Mouse (Mus musculus): ENCODE measurements around the gene Asl. TPM values are rescaled to one million over a fixed set of nuclear protein-coding genes. Genes with fewer than 3 reads are reported as not detected.
A peak's percentile ranks its signal among the peaks of the same experiment; 100 is the strongest.

Gene Asl
- total RNA-seq, 2 experiments from 2014 or later = 13.7 to 14.0 TPM

GRCm38 (mm10) chr5:130010961-130011360 lies 18.1 kb downstream of the Asl start:
- ATAC-seq (replicated peaks; ENCODE audit: low FRiP score, low TSS enrichment, poor library complexity, severe bottlenecking) = no peak

- no peak for ATAC-seq (replicated peaks; ENCODE audit: low FRiP score, low TSS enrichment, poor library complexity, severe bottlenecking)
These were observed 19.3 kb downstream of the Asl start for GRCm38 (mm10) chr5:130009784-130010183.

GRCm38 (mm10) chr5:130008034-130008590 lies 20.9 kb downstream of the Asl start:
- ATAC-seq (replicated peaks; ENCODE audit: low FRiP score, low TSS enrichment, poor library complexity, severe bottlenecking) = no peak

DNA sequence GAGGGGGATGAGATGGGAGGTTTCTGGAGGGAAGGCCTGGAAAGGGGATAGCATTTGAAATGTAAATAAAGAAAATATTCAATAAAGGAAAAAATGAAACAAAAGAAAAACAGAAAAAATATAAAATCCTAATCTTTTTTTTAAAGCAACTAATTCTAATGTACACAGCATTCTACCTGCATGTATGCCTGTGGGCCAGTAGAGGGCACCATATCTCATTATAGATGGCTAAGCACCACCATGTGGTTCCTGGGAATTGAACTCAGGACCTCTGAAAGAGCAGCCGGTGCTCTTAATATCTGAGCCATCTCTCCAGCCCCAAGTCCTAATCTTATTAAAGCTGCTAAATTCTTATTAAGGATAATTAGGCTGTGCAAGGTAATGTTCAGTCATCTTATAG lies 21.7 kb downstream of the Asl start:
- no peak for ATAC-seq (replicated peaks; ENCODE audit: low FRiP score, low TSS enrichment, poor library complexity, severe bottlenecking)

DNA sequence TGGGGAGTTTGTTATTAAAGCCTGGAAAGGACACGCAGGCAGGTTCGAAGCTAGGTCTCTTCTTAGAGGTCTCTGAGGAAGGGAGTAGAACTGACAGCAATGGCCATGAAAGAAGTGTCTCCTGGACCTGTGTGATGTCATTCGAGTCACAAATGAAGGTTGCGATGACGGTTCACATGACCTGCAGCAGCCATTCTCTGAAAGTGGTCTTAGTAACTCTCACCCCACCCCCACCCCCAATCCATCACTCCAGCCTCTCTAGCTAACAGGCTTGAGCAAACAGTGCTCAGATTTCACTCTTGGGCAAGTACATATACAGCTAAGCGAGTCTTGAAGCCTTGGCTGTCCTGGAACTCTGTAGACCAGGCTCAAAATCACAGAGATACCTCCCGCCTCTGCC lies 25.8 kb downstream of the Asl start:
- no peak for ATAC-seq (replicated peaks; ENCODE audit: low FRiP score, low TSS enrichment, poor library complexity, severe bottlenecking)

GRCm38 (mm10) chr5:130002301-130003146 lies 26.5 kb downstream of the Asl start, which contains the start of gene Gusb:
Gene Gusb (minus strand): TSS chr5:130003049.
- ATAC-seq (replicated peaks; ENCODE audit: low FRiP score, low TSS enrichment, poor library complexity, severe bottlenecking) = peak; percentile 80

GRCm38 (mm10) chr5:130001356-130001987 lies 27.6 kb downstream of the Asl start:
- ATAC-seq (replicated peaks; ENCODE audit: low FRiP score, low TSS enrichment, poor library complexity, severe bottlenecking) = no peak

GRCm38 (mm10) chr5:130000735-130001134 lies 28.3 kb downstream of the Asl start:
- ATAC-seq (replicated peaks; ENCODE audit: low FRiP score, low TSS enrichment, poor library complexity, severe bottlenecking) = no peak

DNA sequence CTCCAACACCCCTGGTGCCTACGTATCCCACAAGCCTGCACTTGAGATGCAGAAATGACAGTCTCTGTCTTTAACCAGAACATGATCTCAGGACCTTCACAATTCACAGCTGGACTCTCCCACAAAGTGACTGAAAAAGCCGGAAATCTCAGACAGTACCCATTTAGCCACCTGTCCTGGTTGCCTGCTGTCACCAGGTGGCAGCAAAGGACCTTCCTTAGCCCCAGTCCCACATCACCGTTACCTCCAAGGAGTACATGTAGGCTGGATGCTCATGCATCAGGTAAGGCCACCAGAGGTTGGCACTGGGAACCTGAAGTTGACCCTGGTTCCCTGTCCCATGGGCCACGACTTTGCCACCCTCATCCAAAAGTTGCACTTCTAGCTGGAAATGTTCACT lies 29.9 kb downstream of the Asl start:
- peak; percentile 45 for ATAC-seq (replicated peaks; ENCODE audit: low FRiP score, low TSS enrichment, poor library complexity, severe bottlenecking)

DNA sequence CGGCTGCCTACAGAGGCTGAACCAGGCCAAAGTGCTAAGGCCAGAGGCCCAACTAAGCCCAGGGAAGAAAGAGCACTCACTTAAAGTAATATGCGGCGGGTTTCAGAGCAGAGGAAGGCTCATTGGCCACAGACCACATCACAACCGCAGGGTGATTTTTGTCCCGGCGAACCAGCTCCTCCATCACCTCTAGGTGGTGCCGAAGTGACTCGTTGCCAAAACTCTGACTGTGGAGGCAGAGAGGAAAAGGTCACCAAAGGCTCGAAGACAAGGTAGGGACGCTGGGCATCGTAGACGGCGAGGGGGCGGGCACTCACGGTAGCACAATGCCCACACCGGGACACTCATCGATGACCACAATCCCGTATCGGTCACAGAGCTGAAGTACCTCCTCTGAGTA lies 31.3 kb downstream of the Asl start:
- no peak for ATAC-seq (replicated peaks; ENCODE audit: low FRiP score, low TSS enrichment, poor library complexity, severe bottlenecking)

DNA sequence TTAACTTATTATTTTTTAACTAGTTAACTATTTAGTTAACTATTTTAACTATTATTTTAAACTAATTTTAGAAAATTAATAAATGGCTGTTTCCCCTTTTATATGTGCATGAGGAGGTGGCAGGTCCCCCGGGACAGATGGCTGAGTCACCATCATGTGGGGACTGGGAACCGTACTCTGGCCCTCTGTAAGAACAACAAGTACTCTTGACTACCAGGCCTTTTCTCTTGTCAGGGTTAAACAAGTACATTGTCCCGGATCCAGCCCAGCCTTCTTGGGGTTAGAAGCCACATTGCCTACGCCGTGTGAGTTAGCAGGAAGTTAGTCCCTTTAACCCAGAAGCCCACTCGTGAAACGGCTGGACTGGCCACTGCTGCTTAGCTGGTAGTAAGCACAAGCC lies 34.1 kb downstream of the Asl start:
- no peak for ATAC-seq (replicated peaks; ENCODE audit: low FRiP score, low TSS enrichment, poor library complexity, severe bottlenecking)

- no peak for ATAC-seq (replicated peaks; ENCODE audit: low FRiP score, low TSS enrichment, poor library complexity, severe bottlenecking)
These were observed 35.7 kb downstream of the Asl start for GRCm38 (mm10) chr5:129993374-129993773.

GRCm38 (mm10) chr5:129991898-129992297 lies 37.1 kb downstream of the Asl start:
- peak; percentile 87 for ATAC-seq (replicated peaks; ENCODE audit: low FRiP score, low TSS enrichment, poor library complexity, severe bottlenecking)

GRCm38 (mm10) chr5:129989376-129989775 lies 39.7 kb downstream of the Asl start:
- ATAC-seq (replicated peaks; ENCODE audit: low FRiP score, low TSS enrichment, poor library complexity, severe bottlenecking) = no peak

GRCm38 (mm10) chr5:129980216-129980615 lies 48.8 kb downstream of the Asl start:
- peak; percentile 38; the same call in 1 of the 2 replicates for ATAC-seq (replicated peaks; ENCODE audit: low FRiP score, low TSS enrichment, poor library complexity, severe bottlenecking)

DNA sequence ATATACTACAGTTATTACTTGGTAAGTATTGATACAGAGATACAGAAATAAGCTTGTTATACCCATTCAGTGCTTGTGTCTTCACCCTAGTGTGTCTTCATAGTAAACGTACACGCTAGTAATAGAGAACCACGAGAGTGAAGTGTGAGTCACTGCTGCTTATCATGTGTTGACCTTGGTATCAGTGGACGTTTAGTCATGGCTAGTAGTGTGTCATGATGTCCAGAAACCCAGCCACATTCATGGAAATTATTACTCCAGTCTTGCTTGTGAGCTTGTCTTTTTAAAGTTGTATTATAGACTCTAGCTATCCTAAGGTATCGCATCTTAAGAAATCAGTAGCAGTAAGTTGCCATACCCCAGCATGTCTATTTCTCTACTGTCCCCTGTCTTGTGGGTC lies 50.4 kb downstream of the Asl start:
- ATAC-seq (replicated peaks; ENCODE audit: low FRiP score, low TSS enrichment, poor library complexity, severe bottlenecking) = no peak

GRCm38 (mm10) chr5:129977768-129978167 lies 51.3 kb downstream of the Asl start:
- no peak for ATAC-seq (replicated peaks; ENCODE audit: low FRiP score, low TSS enrichment, poor library complexity, severe bottlenecking)

- peak; percentile 90 for ATAC-seq (replicated peaks; ENCODE audit: low FRiP score, low TSS enrichment, poor library complexity, severe bottlenecking)
These were observed 54.2 kb downstream of the Asl start for GRCm38 (mm10) chr5:129974866-129975311.

DNA sequence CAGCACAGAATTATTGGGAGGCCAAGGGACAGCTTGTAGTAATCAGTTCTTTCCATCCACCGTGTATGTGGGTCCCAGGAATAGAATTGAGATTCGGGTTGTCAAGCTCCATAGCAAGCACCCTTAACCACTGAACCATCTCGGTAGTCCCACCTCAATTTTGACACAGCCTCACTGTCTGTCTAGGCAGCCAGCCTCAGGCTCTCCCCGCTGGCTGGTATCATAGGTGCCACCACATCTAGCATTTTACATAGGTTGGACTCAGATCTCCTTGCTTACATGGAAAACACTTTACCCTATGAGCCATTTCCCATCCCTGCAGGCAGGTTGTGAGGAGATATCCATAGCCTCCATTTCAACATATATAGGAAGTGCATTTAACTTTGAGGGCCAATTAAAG lies 54.7 kb downstream of the Asl start:
- peak; percentile 41 for ATAC-seq (replicated peaks; ENCODE audit: low FRiP score, low TSS enrichment, poor library complexity, severe bottlenecking)

- ATAC-seq (replicated peaks; ENCODE audit: low FRiP score, low TSS enrichment, poor library complexity, severe bottlenecking) = no peak
These were observed 57.6 kb downstream of the Asl start for GRCm38 (mm10) chr5:129971491-129971890.
